Mouse (Mus musculus) neural tube, embryonic 15.5 days (tissue): ENCODE measurements around the gene Kif16b. TPM values are rescaled to one million over a fixed set of nuclear protein-coding genes. Genes with fewer than 3 reads are reported as not detected.

Experiments used
- ATAC-seq: fragments of 200-750 bp; cut with Nextera tagmentation; 2 replicates; pipeline ENCODE4 v1.8.0; 2017; ENCODE audit warnings: mild to moderate bottlenecking, moderate TSS enrichment, moderate library complexity; ENCODE audit not compliant: low FRiP score
- H3K27ac ChIP-seq: fragments of 300-500 bp; sonication (generic); replicated peaks from 2 replicates; pipeline ENCODE4 v1.5.1; 2015; ENCODE audit warnings: mild to moderate bottlenecking, inconsistent platforms
- H3K27me3 ChIP-seq: fragments of 300-500 bp; sonication (generic); replicated peaks from 2 replicates; pipeline ENCODE4 v1.6.1; 2015; ENCODE audit warnings: inconsistent platforms
- H3K36me3 ChIP-seq: fragments of 300-500 bp; sonication (generic); 2 replicates; pipeline ENCODE4 v1.6.1; 2015; ENCODE audit warnings: inconsistent platforms
- H3K4me1 ChIP-seq: fragments of 300-500 bp; sonication (generic); 2 replicates; pipeline ENCODE4 v1.6.1; 2015; ENCODE audit warnings: inconsistent platforms
- H3K4me2 ChIP-seq: fragments of 300-500 bp; sonication (generic); 2 replicates; pipeline ENCODE4 v1.6.1; 2015; ENCODE audit warnings: inconsistent platforms, mild to moderate bottlenecking, moderate library complexity
- H3K4me3 ChIP-seq: fragments of 300-500 bp; sonication (generic); replicated peaks from 2 replicates; pipeline ENCODE4 v1.5.1; 2015; ENCODE audit warnings: mild to moderate bottlenecking, inconsistent platforms
- H3K9ac ChIP-seq: fragments of 300-500 bp; sonication (generic); replicated peaks from 2 replicates; pipeline ENCODE4 v1.6.1; 2015; ENCODE audit warnings: mild to moderate bottlenecking, inconsistent platforms
- H3K9me3 ChIP-seq: fragments of 300-500 bp; sonication (generic); replicated peaks from 2 replicates; pipeline ENCODE4 v1.6.1; 2016; ENCODE audit warnings: inconsistent platforms
- WGBS: fragments of 180-500 bp; shearing (Covaris S2); methylation state at CpG from one replicate; pipeline ENCODE4 v1.1.7; 2015; ENCODE audit warnings: mixed read lengths; 5-methylcytosine and 5-hydroxymethylcytosine counted together
- polyA plus RNA-seq: library from polyadenylated mRNA; unstranded; fragments of >200 nt; fragmentation: Nextera tagmentation; extraction: Ambion mirVana; gene quantifications from 2 replicates; pipeline ENCODE4 v1.2.1, GENCODE M21; 2015

The Kif16b gene
- polyA plus RNA-seq, 1 experiment from 2014 or later: 3.1 TPM

DNA sequence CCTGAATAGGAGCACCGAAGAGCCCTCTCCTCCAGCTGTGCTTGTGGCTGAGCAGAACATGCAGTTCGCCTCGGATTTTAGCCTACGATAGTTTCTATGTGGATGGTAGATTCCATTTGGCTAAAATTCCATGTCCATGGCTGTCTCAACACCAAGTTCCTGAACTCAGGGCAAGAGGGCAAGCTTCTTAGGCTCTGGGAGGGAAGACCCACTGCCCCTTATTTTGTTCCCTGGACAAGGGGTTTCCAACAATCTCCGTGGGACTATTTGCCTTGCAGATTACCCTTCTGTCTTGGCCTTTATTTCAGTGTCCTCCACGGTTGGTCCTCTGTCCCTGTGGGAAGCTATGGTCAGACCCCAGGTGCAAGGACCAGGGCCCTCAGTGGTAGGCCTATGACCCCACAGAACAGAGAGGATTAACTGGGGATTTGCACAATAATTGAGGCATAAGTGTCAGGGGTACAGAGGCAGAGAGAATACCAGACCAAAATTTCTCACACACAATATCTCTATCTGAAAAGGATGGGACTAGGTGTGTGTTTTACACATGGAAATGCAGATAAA, 267.3 kb downstream of the Kif16b start:
- no peak overlapping the region for H3K4me2 ChIP-seq
- H3K9ac ChIP-seq: no peak overlapping the region
- 66% methylated on average over 6 of the region's 6 CpGs for WGBS
- peaks cover 7% of the 10 kb centered on the region for H3K4me1 ChIP-seq
- ATAC-seq: no peak
- no peak overlapping the region for H3K27ac ChIP-seq
- H3K4me3 ChIP-seq: no peak overlapping the region
- no peaks in the 10 kb centered on the region for H3K27me3 ChIP-seq
- H3K36me3 ChIP-seq: no peaks in the 10 kb centered on the region
- no peaks in the 10 kb centered on the region for H3K9me3 ChIP-seq

DNA sequence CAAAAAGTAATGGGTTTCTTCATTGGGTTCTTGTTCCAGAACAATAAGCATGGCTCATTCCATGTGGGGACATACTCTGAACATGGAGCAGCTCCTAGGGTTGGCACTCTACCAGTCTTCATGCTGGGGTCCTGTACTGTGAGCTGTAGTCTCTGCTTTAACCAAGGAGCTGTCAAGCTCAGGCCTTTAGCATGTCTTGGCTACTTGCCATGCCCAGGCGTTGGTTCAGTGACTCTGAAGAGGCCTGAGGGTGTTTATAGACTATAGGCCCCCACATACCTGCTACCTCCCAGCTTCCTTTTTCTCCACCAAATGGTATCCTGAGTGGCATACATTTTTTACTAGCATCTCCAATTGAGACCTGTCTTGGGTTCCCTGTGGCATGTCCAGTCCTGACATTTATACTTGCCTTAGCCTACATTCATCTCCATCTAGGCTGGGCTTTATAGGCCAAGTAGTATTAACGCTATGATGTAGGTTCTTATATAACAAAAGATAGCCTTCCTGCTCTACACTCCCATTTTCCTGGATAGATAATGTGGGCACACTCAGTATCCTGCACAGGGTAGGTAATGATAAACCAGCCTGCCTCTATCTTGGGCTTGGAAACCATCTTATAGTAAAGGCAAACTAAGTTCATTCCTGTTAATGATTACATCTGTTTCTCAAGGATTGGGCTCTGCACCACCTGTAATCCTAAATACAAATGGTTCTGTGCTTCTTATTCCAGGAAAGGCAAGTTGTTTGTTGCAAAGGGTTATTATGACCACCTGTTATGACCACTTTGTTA, 271.6 kb downstream of the Kif16b start:
- Histone ChIP-seq H3K4me3 (no peak overlapping the region), H3K4me2 (no peak overlapping the region), H3K9ac (no peak overlapping the region), H3K4me1 (no peaks in the 10 kb centered on the region), H3K9me3 (no peaks in the 10 kb centered on the region), H3K27ac (no peak overlapping the region), H3K27me3 (no peaks in the 10 kb centered on the region), H3K36me3 (no peaks in the 10 kb centered on the region)
- WGBS: 75% methylated on average over 2 of the region's 2 CpGs
- ATAC-seq: no peak

DNA sequence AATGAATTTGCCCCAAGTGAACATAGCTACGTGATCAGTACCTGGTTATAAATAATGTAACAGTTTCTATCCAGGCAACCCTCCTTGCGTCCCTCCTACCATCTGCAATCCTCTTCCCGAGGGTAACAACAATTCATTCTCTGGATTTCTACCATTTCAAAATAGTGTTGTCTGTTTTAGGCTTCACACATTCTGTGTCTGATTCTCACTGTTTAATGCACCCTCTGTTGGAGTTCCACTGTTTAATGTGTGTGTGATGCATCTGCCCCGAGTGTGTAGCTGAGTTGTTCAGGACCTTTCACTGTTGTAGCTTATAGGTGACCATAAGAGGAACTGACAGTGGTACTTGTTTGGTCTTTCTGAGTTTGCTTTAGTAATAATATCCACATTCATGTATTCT, 275.6 kb downstream of the Kif16b start:
- Histone ChIP-seq H3K27ac (no peak overlapping the region), H3K9me3 (no peaks in the 10 kb centered on the region), H3K4me1 (no peaks in the 10 kb centered on the region), H3K27me3 (no peaks in the 10 kb centered on the region), H3K4me2 (no peak overlapping the region), H3K9ac (no peak overlapping the region), H3K36me3 (no peaks in the 10 kb centered on the region), H3K4me3 (no peak overlapping the region)
- WGBS: 66% methylated on average over 4 of the region's 4 CpGs
- ATAC-seq: no peak

DNA sequence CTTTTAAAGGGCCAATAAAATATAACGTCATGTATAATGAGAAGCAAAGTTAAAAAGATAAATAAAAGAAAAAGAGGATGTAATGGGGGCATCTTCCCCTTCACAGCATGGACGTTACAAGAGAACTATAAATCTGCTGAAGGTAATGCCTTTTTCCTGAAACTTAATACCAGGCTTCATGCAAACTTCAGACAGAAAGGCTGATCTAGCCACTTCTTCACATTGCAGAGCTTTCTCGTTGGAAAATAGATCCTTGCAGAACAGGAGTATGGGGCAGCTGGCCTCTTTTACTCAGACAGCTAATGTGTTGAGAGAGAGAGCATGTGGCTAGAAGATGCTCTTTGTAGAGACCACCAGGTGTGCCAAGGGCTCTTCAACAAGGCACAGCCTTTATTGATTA, 276.2 kb downstream of the Kif16b start:
- Histone ChIP-seq H3K27ac (no peak overlapping the region), H3K9ac (no peak overlapping the region), H3K36me3 (no peaks in the 10 kb centered on the region), H3K27me3 (no peaks in the 10 kb centered on the region), H3K9me3 (no peaks in the 10 kb centered on the region), H3K4me1 (no peaks in the 10 kb centered on the region), H3K4me2 (no peak overlapping the region), H3K4me3 (no peak overlapping the region)
- 53% methylated on average over 3 of the region's 3 CpGs for WGBS
- ATAC-seq: no peak

DNA sequence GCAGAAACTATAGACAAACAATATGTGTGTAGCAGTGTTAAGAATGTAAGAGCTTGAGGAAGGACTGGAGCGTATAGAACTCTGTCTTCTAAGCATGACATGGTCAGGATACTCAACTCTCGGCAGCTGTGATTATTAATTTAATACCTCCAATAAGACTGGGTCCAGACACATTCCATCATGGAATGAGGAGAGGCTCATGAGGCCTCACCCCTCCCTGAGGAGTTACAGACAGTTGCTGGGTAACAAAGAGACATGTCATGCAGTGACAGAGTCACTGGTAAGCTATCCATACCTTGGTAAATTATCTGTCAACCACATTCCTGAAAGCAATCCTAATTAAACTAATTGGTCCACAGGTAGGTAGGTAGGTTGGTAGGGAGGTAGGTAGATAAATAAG, 277.1 kb downstream of the Kif16b start:
- WGBS: 65% methylated on average over 2 of the region's 2 CpGs
- no peaks in the 10 kb centered on the region for H3K36me3 ChIP-seq

DNA sequence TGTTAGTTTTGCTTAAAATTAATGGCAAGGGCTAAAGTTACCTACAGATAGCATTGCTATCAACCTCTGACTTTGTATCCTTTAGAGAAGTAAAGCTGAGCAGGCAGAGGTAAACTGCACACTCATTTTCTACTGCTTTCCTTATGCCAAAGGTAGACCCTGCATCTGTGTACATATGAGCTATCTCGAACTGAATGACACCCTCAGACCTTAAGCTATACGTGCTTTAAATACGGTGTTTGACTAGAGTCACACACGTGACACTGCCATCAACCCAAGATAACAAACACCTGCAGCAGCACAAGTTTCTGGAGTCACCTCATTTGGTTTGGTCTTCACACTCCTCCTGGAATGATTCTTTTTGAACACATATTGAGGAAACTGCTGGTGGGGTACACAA, 280.2 kb downstream of the Kif16b start:
- Histone ChIP-seq H3K36me3 (no peaks in the 10 kb centered on the region), H3K4me3 (no peak overlapping the region), H3K9ac (no peak overlapping the region), H3K27me3 (no peaks in the 10 kb centered on the region), H3K9me3 (no peaks in the 10 kb centered on the region), H3K4me1 (no peaks in the 10 kb centered on the region), H3K4me2 (no peak overlapping the region), H3K27ac (no peak overlapping the region)
- no peak for ATAC-seq
- 98% methylated on average over 4 of the region's 4 CpGs for WGBS

More for the DNA sequence above, 277.1 kb downstream of the Kif16b start:
- Histone ChIP-seq H3K27me3 (no peaks in the 10 kb centered on the region), H3K4me2 (no peak overlapping the region), H3K9ac (no peak overlapping the region), H3K4me3 (no peak overlapping the region), H3K4me1 (no peaks in the 10 kb centered on the region), H3K27ac (no peak overlapping the region), H3K9me3 (no peaks in the 10 kb centered on the region)
- ATAC-seq: no peak; the same call in 1 of the 2 replicates

DNA sequence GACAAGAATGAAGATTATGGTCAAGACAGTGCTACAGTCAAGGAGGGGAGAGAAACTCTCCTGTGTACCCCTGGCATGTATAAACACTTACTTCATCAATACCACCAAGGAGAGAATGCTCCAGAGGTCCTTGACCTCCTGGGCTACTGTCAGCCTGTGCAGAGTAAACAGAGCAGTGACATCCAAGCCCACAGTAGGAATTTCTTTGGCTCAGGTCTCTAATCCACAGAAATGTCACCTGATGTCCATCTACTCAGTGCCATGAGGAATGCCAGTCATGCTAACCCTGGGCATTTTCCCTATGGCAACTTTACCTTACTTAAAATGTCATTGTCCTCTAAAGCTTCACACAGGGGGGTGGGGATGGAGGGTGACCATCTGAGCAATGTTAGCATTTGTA, 281.4 kb downstream of the Kif16b start:
- no peaks in the 10 kb centered on the region for H3K36me3 ChIP-seq
- ATAC-seq: no peak
- no peak overlapping the region for H3K9ac ChIP-seq
- H3K9me3 ChIP-seq: no peaks in the 10 kb centered on the region
- no peak overlapping the region for H3K4me3 ChIP-seq
- H3K4me1 ChIP-seq: no peaks in the 10 kb centered on the region
- no peak overlapping the region for H3K4me2 ChIP-seq
- no peaks in the 10 kb centered on the region for H3K27me3 ChIP-seq
- no peak overlapping the region for H3K27ac ChIP-seq

DNA sequence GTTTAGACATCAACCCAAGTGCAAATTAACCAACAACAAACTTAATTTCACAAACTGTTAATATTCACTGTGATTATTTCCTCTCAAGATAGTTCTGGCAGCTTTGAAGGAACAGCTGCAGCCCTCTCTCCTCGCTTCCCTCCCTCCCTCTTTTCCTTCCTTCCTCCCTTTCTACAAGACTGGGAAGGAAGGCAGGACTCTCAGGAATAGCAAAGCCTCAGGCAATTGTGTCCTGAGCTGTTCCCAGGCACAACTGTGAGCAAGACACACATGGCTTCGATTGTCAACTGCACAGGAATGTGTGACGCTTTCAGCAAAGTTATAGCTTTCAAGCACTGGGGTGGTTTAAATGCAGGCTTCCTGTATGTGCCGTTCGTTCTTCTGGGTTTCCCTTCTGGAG, 286.8 kb downstream of the Kif16b start:
- Histone ChIP-seq H3K9ac (no peak overlapping the region), H3K4me2 (no peak overlapping the region), H3K4me3 (no peak overlapping the region), H3K36me3 (no peaks in the 10 kb centered on the region), H3K4me1 (no peaks in the 10 kb centered on the region), H3K27me3 (no peaks in the 10 kb centered on the region), H3K9me3 (no peaks in the 10 kb centered on the region), H3K27ac (no peak overlapping the region)
- ATAC-seq: no peak
- WGBS: 83% methylated on average over 5 of the region's 5 CpGs

DNA sequence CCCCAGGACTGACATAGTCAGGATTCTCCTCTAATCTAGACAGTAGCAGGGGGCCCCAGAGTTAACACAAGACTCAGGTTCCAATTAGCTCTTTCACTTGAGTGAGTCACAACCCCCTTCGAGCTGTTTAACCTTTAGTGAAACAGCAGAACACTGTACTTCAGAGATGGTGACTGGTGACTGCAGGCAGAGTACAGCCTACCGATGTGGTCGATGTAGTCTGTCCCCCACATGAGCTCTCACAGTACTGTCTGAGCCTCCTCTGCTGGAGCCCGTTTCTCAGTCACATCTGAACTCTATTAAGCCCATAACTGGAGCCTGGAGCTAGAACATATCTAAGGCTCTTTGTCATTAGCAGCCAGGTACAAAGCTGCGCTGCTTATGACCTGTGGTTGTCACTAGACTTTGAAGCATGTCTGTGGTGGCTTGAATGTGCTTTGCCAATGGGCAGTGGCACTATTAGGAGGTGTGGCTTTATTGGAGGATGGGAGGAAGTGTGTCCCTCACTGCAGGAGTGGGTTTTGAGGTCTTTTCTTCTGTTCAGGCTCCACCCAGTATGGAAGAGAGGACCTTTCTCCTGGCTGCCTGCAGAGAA, 288.9 kb downstream of the Kif16b start:
- H3K36me3 ChIP-seq: no peaks in the 10 kb centered on the region
- H3K4me3 ChIP-seq: no peak overlapping the region
- no peak overlapping the region for H3K4me2 ChIP-seq
- no peaks in the 10 kb centered on the region for H3K27me3 ChIP-seq
- peaks cover 6% of the 10 kb centered on the region; the same call in 1 of the 2 replicates for H3K4me1 ChIP-seq
- H3K27ac ChIP-seq: no peak overlapping the region
- no peaks in the 10 kb centered on the region for H3K9me3 ChIP-seq
- H3K9ac ChIP-seq: no peak overlapping the region
- ATAC-seq: no peak
- 86% methylated on average over 5 of the region's 5 CpGs for WGBS

DNA sequence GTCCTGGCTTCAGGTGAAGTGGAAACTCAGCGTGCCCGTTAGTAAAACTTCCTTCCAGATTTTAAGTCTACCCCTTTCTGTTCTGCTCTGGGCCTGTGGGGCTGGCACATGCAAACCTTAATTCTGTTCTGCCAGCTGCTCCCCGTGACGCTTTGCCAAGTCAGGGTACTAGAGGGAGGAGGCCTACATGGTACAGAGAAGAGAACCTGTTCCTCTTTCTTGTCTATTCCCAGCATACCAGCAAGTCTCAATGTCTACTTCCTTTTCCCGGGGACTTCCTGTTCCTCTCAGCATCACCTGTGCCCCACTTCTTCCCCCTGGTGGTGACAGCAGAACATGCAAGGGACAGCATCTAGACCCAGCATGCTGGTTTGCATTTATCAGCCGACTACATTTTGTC, 290.2 kb downstream of the Kif16b start:
- Histone ChIP-seq H3K9me3 (no peaks in the 10 kb centered on the region), H3K9ac (no peak overlapping the region), H3K4me1 (peaks cover 6% of the 10 kb centered on the region; the same call in 1 of the 2 replicates), H3K36me3 (no peaks in the 10 kb centered on the region), H3K27ac (no peak overlapping the region), H3K27me3 (no peaks in the 10 kb centered on the region), H3K4me2 (no peak overlapping the region), H3K4me3 (no peak overlapping the region)
- peak; percentile 40; the same call in 1 of the 2 replicates for ATAC-seq
- 63% methylated on average over 6 of the region's 6 CpGs for WGBS

DNA sequence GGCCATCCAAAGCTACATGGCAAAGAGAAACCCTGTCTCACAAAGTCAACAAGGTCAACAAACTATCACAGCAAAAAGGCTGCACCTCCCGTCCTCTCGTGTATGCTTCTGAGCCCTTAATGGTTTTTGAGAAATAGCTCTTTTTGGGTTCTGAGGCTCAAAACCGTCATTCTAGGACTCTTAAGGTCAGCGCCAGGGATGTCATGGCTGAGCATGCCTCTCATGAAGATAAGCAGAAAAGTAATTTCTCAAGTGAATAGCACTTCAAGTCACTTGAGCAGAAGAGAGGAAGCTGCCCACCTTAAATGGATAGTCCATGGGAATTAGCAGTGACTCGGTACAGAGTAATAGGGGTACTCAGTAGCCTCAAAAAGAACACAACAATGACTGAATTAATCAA, 291.1 kb downstream of the Kif16b start:
- Histone ChIP-seq H3K4me3 (no peak overlapping the region), H3K27ac (no peak overlapping the region), H3K9ac (no peak overlapping the region), H3K4me1 (peaks cover 6% of the 10 kb centered on the region; the same call in 1 of the 2 replicates), H3K9me3 (no peaks in the 10 kb centered on the region), H3K27me3 (no peaks in the 10 kb centered on the region), H3K4me2 (no peak overlapping the region), H3K36me3 (no peaks in the 10 kb centered on the region)
- ATAC-seq: no peak
- WGBS: 92% methylated on average over 5 of the region's 5 CpGs

DNA sequence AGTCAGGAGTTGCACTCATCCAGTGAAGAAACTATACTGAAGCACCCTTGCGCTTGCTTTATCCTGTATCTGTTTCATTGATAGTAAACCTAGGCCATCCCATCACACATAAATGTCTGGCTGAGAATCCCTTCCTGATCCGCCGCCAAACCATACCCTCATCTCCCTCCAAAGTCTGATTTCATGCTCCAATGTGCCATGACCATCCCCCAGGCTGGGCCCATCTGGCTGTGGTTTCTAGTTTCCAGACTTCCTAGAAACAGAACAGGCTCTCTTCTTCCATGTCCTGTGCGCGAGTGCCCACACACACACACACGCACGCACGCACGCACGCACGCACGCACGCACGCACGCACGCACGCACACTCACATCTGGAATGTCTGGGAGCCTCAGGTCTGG, 292.6 kb downstream of the Kif16b start:
- Histone ChIP-seq H3K27ac (no peak overlapping the region), H3K4me3 (no peak overlapping the region), H3K4me2 (no peak overlapping the region), H3K9me3 (no peaks in the 10 kb centered on the region), H3K36me3 (no peaks in the 10 kb centered on the region), H3K27me3 (no peaks in the 10 kb centered on the region), H3K4me1 (peaks cover 6% of the 10 kb centered on the region; the same call in 1 of the 2 replicates), H3K9ac (no peak overlapping the region)
- 68% methylated on average over 17 of the region's 17 CpGs for WGBS
- peak; percentile 45; the same call in 1 of the 2 replicates for ATAC-seq
